Mouse (Mus musculus): ENCODE data around the gene Slc7a15. TPM values are rescaled to one million over a fixed set of nuclear protein-coding genes. Genes with fewer than 3 reads are reported as not detected.
A peak's percentile ranks its signal among the peaks of the same experiment; 100 is the strongest.
"Not testable (repeated sequence)": the region's sequence is repeated elsewhere in the genome, so short reads cannot be mapped to it uniquely, and the experiment has no call there.

The Slc7a15 gene
- polyA plus RNA-seq, 1 experiment from 2014 or later = 0.05 TPM

DNA sequence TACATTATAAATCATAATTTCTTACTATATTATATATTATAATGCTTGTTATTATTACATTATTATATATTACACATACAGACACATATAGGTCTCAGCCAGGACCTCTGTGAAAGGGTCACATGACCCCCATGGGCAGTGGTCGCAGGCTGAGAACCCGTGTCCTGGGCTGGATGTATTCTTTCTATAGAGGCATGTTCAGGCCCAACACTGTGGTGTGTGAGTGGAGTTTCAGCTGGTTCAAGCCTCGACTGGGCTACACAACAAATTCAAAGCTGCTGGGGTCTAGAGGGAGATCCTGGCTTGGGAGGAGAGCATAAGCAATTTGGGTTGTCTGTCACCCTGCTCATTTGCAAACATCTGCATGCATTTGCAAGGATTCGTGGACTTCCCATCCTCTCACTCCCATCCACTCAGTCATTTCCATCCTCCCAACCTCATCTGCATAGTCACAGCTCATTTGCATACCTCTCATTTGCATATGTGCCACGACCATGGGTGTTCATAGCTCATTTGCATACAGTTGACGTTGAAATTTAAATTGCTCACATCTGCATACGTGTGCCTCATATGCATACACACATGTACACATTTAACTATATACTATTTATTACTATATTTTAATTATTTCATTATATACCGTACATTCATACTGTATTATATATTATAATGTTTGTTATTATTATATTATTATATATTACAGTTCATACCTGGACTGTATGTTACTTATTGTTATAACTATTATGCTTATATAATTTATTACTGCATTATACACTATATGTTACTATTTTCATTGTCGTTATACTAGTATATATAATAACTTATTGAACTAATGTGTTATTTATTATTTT lies 21.2 kb upstream of the Slc7a15 start:
- DNase-seq (ENCODE audit: low spot score) (peak; percentile 1), ATAC-seq (replicated peaks; ENCODE audit: low FRiP score, low read depth) (no peak; the same call in 1 of the 2 replicates)
- Histone ChIP-seq H3K9ac (ENCODE audit: low read depth, low read length) (no peak overlapping the region), H3K9me3 (replicated peaks; ENCODE audit: low read length) (no peaks in the 10 kb centered on the region), H3K4me2 (ENCODE audit: low read length) (no peak overlapping the region), H3K27ac (no peak overlapping the region), H3K4me1 (replicated peaks; ENCODE audit: insufficient read depth, low read length) (no peaks in the 10 kb centered on the region), H3K36me3 (ENCODE audit: insufficient read depth, low read length) (no peaks in the 10 kb centered on the region), H3K4me3 (replicated peaks; ENCODE audit: low read depth, low read length) (no peak overlapping the region), H3K27me3 (ENCODE audit: insufficient read depth, low read length) (no peaks in the 10 kb centered on the region)
- TF ChIP-seq CTCF (IDR thresholded peaks at IDR 0.05; ENCODE audit: low read depth) = no peak
- 90% methylated on average over 9 of the region's 9 CpGs for WGBS

- DNase-seq (ENCODE audit: low spot score) (peak; percentile 9), ATAC-seq (replicated peaks; ENCODE audit: low FRiP score, low read depth) (no peak)
- no peaks in the 10 kb centered on the region for H3K9me3 ChIP-seq (replicated peaks; ENCODE audit: low read length)
- H3K4me3 ChIP-seq (replicated peaks; ENCODE audit: low read depth, low read length) = no peak overlapping the region
- H3K4me1 ChIP-seq (replicated peaks; ENCODE audit: insufficient read depth, low read length) = no peaks in the 10 kb centered on the region
- no peaks in the 10 kb centered on the region for H3K36me3 ChIP-seq (ENCODE audit: insufficient read depth, low read length)
- 94% methylated on average over 3 of the region's 3 CpGs for WGBS
- no peak overlapping the region for H3K27ac ChIP-seq
- no peak for TF ChIP-seq CTCF (IDR thresholded peaks at IDR 0.05; ENCODE audit: low read depth)
- H3K27me3 ChIP-seq (ENCODE audit: insufficient read depth, low read length) = no peaks in the 10 kb centered on the region
- no peak overlapping the region for H3K4me2 ChIP-seq (ENCODE audit: low read length)
- no peak overlapping the region for H3K9ac ChIP-seq (ENCODE audit: low read depth, low read length)
Observed at GRCm38 (mm10) chr12:8618271-8618670, 19.4 kb upstream of the Slc7a15 start.

DNA sequence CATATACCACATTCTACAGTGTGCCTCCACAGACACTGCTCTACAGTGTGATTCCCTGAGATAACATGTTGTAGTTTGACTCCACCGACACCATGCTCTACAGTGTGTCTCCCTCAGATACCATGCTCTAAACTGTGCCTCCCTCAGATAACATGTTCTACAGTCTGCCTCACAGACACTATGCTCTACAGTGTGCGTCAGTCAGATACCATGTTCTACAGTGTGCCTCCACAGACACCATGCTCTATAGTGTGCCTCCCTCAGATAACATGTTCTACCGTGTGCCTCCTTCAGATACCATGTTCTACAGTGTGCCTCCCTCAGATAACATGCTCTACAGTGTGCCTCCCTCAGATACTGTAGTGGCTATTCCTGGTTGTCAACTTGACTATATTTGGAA lies 10.2 kb upstream of the Slc7a15 start:
- Histone ChIP-seq H3K36me3 (ENCODE audit: insufficient read depth, low read length) (no peaks in the 10 kb centered on the region), H3K4me3 (replicated peaks; ENCODE audit: low read depth, low read length) (no peak overlapping the region), H3K27ac (no peak overlapping the region), H3K4me1 (replicated peaks; ENCODE audit: insufficient read depth, low read length) (no peaks in the 10 kb centered on the region), H3K9me3 (replicated peaks; ENCODE audit: low read length) (no peaks in the 10 kb centered on the region), H3K9ac (ENCODE audit: low read depth, low read length) (no peak overlapping the region), H3K4me2 (ENCODE audit: low read length) (no peak overlapping the region), H3K27me3 (ENCODE audit: insufficient read depth, low read length) (no peaks in the 10 kb centered on the region)
- no peak for DNase-seq (ENCODE audit: low spot score)
- TF ChIP-seq CTCF (IDR thresholded peaks at IDR 0.05; ENCODE audit: low read depth) = no peak
- 98% methylated on average over 3 of the region's 3 CpGs for WGBS
- no peak for ATAC-seq (replicated peaks; ENCODE audit: low FRiP score, low read depth)

GRCm38 (mm10) chr12:8595611-8596010 lies 3.3 kb downstream of the Slc7a15 start:
- H3K36me3 ChIP-seq (ENCODE audit: insufficient read depth, low read length) = no peaks in the 10 kb centered on the region
- no peak overlapping the region for H3K4me2 ChIP-seq (ENCODE audit: low read length)
- 88% methylated on average over 7 of the region's 7 CpGs for WGBS
- ATAC-seq (replicated peaks; ENCODE audit: low FRiP score, low read depth) (no peak), DNase-seq (ENCODE audit: low spot score) (no peak)
- no peaks in the 10 kb centered on the region for H3K9me3 ChIP-seq (replicated peaks; ENCODE audit: low read length)
- TF ChIP-seq CTCF (IDR thresholded peaks at IDR 0.05; ENCODE audit: low read depth) = no peak
- H3K9ac ChIP-seq (ENCODE audit: low read depth, low read length) = no peak overlapping the region
- no peaks in the 10 kb centered on the region for H3K27me3 ChIP-seq (ENCODE audit: insufficient read depth, low read length)
- no peak overlapping the region for H3K4me3 ChIP-seq (replicated peaks; ENCODE audit: low read depth, low read length)
- no peaks in the 10 kb centered on the region for H3K4me1 ChIP-seq (replicated peaks; ENCODE audit: insufficient read depth, low read length)
- no peak overlapping the region for H3K27ac ChIP-seq

DNA sequence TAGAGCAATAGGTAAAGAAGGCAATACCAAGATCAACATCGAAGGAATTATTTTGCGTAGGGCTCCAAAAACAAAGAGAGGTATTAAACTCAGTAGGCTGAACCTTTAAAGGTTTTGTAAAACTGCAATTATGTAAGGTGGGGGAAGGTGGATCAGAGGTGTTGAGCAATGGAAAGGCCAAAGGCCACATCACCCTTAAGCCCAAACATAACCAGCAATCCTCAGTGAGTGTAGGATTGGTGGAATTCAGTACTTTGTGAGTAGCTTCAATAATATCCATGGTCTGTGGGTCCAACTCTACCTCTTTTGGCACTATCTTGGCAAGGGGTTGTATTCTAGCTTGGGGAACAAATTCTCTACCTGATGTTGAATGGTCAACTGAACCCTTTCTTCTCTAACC lies 7.5 kb downstream of the Slc7a15 start:
- not testable (repeated sequence) for H3K27ac ChIP-seq; H3K27me3 ChIP-seq (ENCODE audit: insufficient read depth, low read length); H3K4me3 ChIP-seq (replicated peaks; ENCODE audit: low read depth, low read length); H3K36me3 ChIP-seq (ENCODE audit: insufficient read depth, low read length); H3K4me2 ChIP-seq (ENCODE audit: low read length); ATAC-seq (replicated peaks; ENCODE audit: low FRiP score, low read depth); DNase-seq (ENCODE audit: low spot score); H3K9me3 ChIP-seq (replicated peaks; ENCODE audit: low read length); H3K4me1 ChIP-seq (replicated peaks; ENCODE audit: insufficient read depth, low read length); H3K9ac ChIP-seq (ENCODE audit: low read depth, low read length)
- WGBS = 97% methylated on average over 2 of the region's 2 CpGs

- DNase-seq (ENCODE audit: low spot score) = no peak
Observed at GRCm38 (mm10) chr12:8573405-8573804, 25.5 kb downstream of the Slc7a15 start.

DNA sequence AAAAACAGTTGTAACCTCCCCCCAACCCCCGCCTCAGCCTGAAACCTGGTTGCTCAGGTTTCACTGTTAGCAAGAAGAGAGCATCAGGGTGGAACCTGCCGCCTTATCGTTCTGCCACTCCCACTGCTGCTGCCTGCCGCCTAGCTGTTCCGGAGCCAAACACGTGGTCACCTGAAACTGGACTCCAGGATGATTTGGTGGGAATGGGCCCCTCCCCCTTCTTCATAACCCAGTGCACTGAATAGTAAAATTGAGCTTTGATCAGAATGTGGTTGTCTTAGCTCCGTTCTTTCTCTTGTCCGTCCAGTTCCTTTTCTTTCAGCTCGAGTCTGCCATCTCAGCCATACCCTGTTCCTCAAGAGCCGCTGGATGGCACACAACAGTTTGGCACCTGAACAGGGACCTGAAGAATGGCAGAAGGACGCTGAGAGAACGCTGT lies 26.9 kb downstream of the Slc7a15 start:
- 18% methylated on average over 12 of the region's 12 CpGs for WGBS
- not testable (repeated sequence) for H3K27me3 ChIP-seq (ENCODE audit: insufficient read depth, low read length); H3K9me3 ChIP-seq (replicated peaks; ENCODE audit: low read length); H3K9ac ChIP-seq (ENCODE audit: low read depth, low read length); H3K4me1 ChIP-seq (replicated peaks; ENCODE audit: insufficient read depth, low read length); H3K36me3 ChIP-seq (ENCODE audit: insufficient read depth, low read length)
- peak overlapping the region; percentile 26; the same call in 1 of the 2 replicates for H3K4me3 ChIP-seq (replicated peaks; ENCODE audit: low read depth, low read length)
- peak overlapping the region; percentile 50 for H3K4me2 ChIP-seq (ENCODE audit: low read length)
- DNase-seq (ENCODE audit: low spot score) = peak; percentile 60
- peak overlapping the region; percentile 64; the same call in 1 of the 2 replicates for H3K27ac ChIP-seq
- peak; percentile 72 for ATAC-seq (replicated peaks; ENCODE audit: low FRiP score, low read depth)

More at GRCm38 (mm10) chr12:8573405-8573804, 25.5 kb downstream of the Slc7a15 start:
- Histone ChIP-seq H3K9ac (ENCODE audit: low read depth, low read length) (no peak overlapping the region), H3K27ac (no peak overlapping the region), H3K9me3 (replicated peaks; ENCODE audit: low read length) (no peaks in the 10 kb centered on the region), H3K4me2 (ENCODE audit: low read length) (peak overlapping the region; percentile 50), H3K4me1 (replicated peaks; ENCODE audit: insufficient read depth, low read length) (no peaks in the 10 kb centered on the region), H3K4me3 (replicated peaks; ENCODE audit: low read depth, low read length) (peak overlapping the region; percentile 16; the same call in 1 of the 2 replicates), H3K36me3 (ENCODE audit: insufficient read depth, low read length) (no peaks in the 10 kb centered on the region), H3K27me3 (ENCODE audit: insufficient read depth, low read length) (no peaks in the 10 kb centered on the region)
- no peak for TF ChIP-seq CTCF (IDR thresholded peaks at IDR 0.05; ENCODE audit: low read depth)
- no peak for ATAC-seq (replicated peaks; ENCODE audit: low FRiP score, low read depth)
- 84% methylated on average over 11 of the region's 11 CpGs for WGBS

DNA sequence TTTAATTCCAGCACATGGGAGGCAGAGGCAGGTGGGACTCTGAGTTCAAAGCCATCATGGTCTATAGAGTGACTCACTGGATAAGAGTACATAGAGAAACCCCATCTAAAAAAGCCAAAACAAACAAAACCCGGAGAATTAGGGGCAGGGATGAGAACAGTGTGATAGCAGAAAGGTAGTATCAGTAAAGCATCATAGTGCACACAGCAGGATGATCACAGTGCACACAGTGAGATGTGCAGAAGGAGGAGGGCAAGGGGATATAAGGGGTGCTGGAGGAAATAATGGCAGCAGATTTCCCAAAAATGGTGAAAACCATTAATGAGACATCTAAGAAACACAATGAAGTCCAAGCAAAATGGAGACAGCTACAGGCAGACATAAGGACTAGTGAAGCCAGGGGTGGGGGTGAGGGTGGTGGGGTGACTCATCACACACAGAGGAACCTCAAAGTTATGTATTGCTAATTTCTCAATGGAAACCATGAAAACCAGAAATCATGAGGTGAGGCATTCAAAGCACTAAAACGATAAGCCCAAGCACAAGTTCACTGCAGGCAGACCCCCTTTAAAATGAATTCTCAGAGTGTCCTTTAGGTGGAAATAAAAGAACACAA lies 27.5 kb downstream of the Slc7a15 start:
- not testable (repeated sequence) for H3K27ac ChIP-seq
- 44% methylated on average over 2 of the region's 2 CpGs for WGBS
- ATAC-seq (replicated peaks; ENCODE audit: low FRiP score, low read depth) = peak; percentile 59

DNA sequence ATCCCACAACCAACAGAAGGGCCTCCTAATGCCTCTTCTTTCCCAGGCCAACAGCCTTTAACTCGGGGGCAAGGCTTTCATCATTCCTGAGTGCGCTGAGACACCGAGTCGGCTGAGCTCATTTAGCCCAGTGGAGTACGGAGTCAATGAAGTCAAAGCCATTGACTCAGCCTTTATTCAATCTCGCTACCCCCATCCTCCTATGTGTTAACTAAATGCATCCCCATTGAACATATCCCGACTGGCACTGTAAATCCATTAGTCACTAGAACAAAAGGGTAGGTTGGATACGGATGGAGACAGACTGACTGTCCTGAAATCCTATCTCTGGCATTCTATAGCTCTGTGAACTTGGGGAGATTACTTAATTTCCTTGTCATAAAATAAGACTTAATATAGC lies 36.7 kb downstream of the Slc7a15 start:
- H3K27ac ChIP-seq; H3K4me3 ChIP-seq (replicated peaks; ENCODE audit: low read depth, low read length); ATAC-seq (replicated peaks; ENCODE audit: low FRiP score, low read depth); H3K27me3 ChIP-seq (ENCODE audit: insufficient read depth, low read length); DNase-seq (ENCODE audit: low spot score); H3K4me2 ChIP-seq (ENCODE audit: low read length); H3K9ac ChIP-seq (ENCODE audit: low read depth, low read length); H3K9me3 ChIP-seq (replicated peaks; ENCODE audit: low read length); H3K36me3 ChIP-seq (ENCODE audit: insufficient read depth, low read length); H3K4me1 ChIP-seq (replicated peaks; ENCODE audit: insufficient read depth, low read length): not testable (repeated sequence)
- 89% methylated on average over 8 of the region's 8 CpGs for WGBS

More for the DNA sequence above, 27.5 kb downstream of the Slc7a15 start:
- H3K9me3 ChIP-seq (replicated peaks; ENCODE audit: low read length); H3K4me1 ChIP-seq (replicated peaks; ENCODE audit: insufficient read depth, low read length); H3K36me3 ChIP-seq (ENCODE audit: insufficient read depth, low read length); H3K4me3 ChIP-seq (replicated peaks; ENCODE audit: low read depth, low read length); DNase-seq (ENCODE audit: low spot score); H3K27me3 ChIP-seq (ENCODE audit: insufficient read depth, low read length); H3K9ac ChIP-seq (ENCODE audit: low read depth, low read length): not testable (repeated sequence)
- H3K4me2 ChIP-seq (ENCODE audit: low read length) = peak overlapping the region; percentile 50; the same call in 1 of the 2 replicates
